Mouse (Mus musculus) right cerebral cortex, adult 18-20 months (tissue): ENCODE results near the gene Hbq1a.
"Not testable (repeated sequence)": the region's sequence is repeated elsewhere in the genome, so short reads cannot be mapped to it uniquely, and the experiment has no call there.

Source experiments
- DNase-seq: peaks from one replicate; pipeline ENCODE4 v3.0.0; 2022; ENCODE audit warnings: mixed read lengths

The Hbq1a gene

DNA sequence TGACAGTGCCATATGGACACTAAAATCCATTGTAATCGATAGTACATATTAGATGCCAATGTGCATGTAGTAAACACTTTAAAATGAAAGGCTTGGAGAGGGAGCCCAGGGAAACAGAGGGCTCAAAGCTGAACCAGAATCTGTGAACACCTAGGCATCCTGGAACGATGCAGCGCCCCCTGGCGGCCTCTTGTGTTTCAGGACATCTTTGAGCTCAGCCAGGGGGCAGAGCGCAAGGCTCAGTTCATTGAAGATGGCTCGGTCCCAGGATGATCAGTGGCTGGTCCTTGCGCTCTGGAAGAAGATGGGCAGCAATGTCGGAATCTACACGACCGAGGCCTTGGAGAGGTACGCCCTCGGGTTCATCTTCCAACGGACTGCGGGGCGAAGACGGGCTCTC, at the start of gene Hbq1a:
Gene Hbq1a (plus strand): TSS at position 205 of the 400 bp plus-strand sequence.
- peak; percentile 51 for DNase-seq

DNA sequence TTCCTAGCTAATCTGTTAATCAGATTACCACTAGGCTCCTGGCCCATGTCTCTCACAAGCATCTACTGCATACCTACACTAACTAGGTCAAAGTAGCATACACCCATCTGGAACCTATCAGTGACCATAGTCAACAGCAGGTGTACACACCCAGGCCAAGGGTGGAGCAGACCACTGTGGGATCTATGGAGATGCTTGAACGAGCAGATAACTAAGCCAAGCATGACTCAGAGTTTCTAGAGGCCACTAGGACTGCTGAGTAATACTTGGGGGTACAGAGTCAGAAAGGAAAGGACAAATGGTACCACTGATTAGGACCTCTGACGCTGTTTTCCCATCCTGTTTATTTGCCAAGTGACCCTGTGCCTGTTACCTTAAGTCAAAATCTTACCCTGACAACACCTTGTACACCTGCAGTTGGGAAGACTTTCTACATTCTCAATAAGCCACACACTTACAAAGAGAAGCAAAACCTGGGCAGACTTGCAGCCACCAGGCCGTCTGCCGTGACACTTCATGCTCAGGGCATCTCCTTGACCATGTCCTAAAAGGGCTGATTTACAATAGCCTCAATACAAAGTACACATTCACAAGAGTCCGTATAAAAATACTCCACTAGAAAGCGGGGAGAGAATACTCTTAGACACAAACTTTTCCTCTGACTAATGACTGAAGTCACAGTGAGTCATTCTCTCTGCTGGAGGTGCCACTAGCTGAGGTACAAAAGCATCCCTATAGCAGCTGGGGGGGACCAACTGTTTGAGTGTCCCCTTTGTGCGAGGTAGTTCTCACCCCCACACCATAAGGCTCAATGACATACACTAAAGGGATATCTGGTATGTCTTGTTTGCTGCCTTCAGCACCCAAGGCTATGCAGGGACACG, 48.7 kb upstream of the Hbq1a start:
- DNase-seq, result no peak

DNA sequence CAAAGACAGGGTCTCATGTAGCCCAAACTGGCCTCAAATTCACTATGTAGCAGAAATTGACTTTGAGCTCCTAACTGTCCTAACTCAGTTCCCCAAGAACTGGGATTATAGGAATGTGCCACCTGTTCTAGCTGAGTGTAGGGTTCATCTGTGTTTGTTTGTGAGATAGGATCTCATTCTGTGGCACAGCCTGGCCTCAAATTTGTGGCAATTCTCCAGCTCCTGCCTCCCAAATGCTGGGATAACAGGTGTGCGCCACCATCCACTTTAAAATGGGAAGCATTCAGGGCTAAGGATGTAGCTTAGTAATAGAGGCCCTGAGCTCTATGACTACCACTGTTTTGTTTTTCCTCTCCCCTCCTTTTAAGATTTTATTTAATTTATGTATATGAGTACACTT, 46.7 kb upstream of the Hbq1a start:
- DNase-seq, result no peak

DNA sequence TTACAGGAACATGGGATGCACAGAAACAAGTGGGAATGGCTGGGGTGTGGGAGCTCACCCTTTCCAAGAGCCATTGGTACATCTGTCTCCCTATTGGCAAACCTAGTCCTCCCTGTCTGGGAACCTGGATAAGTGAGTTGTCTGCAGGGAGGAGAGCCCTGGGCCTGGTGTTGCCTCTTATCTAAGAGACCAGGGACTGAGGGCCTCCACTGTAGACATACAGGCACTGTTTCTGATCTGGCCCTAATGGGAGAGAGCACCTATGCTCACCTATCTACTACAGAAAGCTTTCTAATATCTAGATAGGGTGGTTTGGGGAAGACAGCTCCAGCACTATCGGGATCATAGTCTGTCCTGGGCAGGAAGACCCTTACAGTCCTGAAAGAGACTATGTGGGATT, 43.7 kb upstream of the Hbq1a start:
- DNase-seq, result no peak

DNA sequence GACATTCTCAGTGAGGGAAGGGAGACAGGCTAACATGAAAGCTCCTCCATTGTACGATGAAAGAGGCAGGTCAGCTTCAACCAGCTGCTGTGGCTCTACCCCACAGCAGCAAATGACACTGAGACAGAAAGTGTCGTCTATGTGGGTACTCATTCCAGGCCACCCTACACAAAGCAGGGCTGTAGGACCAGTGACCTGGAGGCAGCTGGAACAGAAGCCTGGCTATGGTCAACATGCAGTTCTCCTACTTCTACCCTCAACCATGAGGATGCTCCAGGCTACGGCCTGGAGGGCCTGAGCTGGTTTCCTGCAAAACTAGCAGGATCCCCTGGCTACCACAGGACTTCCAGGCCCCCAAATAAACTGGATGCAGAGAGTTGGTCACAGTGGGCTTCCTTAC, 43.3 kb upstream of the Hbq1a start:
- no peak for DNase-seq

DNA sequence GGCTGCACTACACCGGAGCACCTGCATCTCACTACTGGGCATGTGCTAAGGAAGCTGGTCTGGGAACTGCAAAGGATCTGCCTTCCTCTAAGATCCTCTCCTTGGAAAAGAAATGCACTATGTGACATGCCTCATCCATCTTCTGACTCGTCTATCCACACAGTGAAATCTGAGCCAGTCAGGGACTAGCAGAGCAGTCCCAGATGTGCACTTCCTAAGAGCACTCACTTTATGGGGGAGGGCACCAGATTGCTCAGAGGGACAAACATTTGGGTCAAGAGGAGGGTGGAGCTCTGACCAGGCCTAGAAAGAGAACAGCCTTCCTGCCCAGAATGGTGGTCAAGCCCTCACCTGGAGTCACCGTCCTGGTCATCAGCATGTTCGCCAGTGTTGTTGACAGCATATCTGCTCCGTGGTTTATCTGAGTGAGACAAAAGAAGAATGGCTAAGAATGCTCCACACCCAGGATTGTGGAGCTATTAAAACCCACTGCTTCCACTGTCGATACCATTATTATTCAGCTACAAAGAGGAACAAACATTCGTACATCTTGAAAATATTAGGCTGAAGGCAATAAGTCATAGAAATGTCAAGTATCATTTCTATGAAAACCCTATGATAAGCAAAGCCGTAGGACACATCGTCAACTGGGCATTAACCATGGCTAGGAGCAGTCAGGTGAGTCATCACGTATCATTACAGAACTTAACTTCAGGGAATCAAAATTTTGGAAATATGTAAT, 37.0 kb upstream of the Hbq1a start:
- no peak for DNase-seq

DNA sequence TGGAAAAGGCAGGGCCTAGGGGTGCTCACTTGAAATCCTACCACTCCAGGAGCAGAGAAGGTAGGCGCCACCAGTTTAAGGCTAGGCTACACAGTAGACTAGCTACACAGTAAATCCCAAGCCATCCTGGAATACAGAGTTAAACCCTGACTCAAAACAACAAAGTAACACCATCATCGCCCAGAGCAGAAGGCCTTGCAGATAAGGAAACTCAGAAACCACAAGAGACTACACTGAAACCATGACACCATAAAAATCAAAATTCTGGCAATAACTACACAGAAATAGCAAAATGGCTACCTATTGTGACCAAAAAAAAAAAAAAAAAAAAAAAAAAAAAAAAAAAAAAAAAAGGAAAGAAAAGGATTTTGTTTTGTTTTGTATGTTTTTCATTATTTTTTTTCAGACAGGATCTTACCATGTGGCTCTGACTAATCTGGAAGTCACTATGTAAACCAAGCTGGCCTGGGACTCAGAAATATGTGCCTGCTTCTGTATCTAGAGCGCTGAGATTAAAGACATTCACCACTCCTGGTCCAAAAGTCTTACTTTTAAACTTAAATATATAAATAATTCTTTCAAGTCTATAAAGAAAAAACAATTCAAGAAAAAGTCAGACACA, 34.6 kb upstream of the Hbq1a start:
- DNase-seq, result no peak

DNA sequence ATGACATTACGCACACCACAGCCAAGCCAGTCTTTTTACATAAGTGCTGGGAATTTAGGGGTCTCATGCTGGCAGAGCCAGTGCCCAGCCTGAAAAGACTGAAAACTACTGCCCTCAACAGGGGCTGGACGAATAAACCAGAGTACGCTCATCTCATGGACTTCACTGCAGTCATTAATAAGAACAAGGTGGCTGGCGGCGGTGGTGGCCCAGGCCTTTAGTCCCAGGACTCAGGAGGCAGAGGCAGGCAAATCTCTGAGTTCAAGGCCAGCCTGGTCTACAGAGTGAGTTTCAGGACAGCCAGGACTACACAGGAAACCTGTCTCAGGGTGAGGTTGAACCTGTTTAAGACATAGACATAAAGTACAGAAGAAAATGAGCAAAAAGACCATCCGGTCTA, 33.7 kb upstream of the Hbq1a start:
- no peak for DNase-seq

DNA sequence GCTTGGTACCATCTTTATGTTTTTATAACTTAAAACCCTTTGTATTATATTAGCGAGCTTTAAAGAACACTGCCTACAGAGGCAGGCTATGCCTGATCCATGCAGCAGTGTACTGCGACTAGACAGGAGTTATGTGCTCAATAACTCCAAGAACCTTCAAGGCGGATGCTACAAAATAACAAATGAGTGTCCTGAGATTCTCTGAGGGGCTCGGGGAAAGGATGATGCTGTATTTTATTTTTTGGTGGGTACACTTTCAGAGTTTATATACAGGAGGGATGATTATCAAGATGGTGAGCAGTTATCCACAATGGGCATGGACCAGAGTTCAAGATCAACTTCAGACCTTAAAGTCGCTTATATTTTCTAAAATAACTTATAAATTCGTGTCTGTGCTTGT, 33.1 kb upstream of the Hbq1a start:
- DNase-seq, result no peak

DNA sequence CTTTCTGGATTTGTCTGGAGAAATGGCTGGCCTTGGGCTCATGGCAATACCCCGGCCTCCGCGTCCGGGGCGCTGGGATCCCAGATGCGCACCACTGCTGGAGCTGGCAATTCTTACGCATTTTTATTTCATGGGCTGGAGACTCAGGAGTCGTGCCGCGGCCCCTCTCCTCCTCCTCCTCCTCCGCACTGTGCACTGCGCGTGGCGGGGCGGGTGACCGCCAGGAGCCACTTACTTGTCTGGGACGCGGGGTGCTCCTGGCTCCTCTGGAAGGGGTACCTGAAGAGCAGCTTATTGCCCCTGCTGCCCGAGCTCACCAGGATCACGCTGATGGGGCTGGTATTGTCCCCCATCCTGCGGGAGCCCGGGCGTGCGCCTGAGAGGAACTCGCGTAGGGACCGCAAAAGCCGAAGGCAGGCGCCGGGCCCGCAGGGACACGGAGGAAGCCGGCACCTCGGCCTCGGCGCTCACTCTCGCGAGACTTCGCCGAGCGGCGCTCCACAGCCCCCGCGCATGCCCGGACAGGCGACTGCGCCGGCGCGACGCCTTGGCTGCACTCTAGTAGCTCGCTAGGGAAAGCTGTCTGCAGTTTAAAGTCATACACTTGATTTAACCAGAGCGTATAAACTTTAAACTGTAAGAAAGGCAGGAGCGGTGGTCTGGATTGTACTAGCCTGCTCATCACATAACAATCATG, 32.5 kb upstream of the Hbq1a start, which contains the start of gene Nprl3:
Gene Nprl3 (minus strand): TSS at position 520 of the 697 bp plus-strand sequence.
- DNase-seq, result peak; percentile 96

DNA sequence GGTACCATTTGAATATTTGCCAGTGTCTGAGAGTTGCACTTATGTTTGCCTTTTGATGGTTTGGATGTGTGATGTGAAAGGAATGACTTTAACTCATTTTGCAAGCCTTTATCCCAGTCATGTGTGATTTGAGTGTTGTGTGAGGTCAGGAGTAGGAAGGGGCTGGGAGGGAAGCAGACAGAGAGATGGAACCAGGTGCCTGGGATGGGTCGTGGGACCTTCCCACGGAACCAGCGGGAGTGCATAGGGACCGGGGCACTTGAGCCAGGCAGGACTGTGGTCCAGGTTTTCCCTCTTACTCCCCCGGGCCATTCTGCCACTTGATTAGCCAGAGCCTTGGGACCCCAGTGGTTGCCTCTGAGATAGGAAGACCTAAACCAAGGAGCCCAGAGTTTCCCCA, 31.9 kb upstream of the Hbq1a start:
- DNase-seq, result no peak

DNA sequence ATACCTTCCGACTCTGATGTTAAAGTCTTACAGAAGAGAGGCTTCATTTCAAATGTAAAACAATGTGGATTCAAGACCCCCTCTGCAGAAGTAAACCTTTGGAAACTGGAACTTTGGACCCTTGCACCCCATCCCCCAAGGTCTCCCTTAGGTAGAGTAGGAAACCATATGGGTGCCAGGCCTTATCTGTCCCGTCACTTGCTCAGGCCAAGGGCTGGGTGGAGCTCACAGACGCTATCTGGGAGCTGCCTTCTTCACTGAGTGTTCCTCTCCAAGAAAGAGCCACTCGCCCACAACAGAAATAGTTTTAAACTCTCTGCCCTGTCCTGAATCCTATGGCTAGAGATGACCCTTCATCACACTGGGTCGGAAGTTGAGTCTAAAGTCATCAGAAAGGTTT, 30.9 kb upstream of the Hbq1a start:
- no peak for DNase-seq

DNA sequence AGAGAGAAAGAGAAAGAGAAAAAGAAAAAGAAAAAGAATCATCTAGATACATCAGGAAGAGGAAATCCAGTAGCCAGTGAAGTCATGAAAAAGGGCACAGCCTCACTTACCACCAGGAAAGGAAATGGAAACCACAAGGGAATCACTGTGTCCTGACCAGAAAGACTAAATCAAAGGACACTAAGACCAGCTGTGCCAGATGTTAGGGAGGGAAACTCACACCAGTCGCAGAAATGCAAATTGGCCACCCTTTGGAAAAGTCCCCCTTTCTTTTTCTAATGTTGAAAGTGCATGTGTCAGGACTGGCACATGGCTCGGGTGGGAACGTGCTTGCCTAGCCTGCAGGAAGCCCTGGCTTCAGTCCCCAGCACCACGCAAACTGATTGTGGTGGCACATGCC, 28.7 kb upstream of the Hbq1a start:
- DNase-seq, result no peak

DNA sequence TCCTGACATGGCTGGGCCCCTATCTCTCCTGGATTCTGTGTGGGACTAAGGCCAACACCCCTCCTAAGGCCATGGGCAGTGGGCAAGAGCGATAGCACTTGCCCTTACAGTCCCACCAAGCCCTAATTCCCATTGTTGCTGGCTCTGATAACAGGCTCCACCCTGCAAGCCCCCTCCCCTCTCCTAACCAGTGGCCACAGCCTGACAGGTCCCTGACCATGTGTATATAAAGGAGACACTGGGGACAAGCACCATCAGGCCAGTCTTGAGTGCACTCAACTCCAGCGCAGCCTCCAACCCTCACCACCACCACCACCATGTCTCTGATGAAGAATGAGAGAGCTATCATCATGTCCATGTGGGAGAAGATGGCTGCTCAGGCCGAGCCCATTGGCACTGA, 23.5 kb upstream of the Hbq1a start, which contains the start of gene Hba-x:
Gene Hba-x (plus strand): TSS at position 54 of the 400 bp plus-strand sequence.
- DNase-seq, result no peak

DNA sequence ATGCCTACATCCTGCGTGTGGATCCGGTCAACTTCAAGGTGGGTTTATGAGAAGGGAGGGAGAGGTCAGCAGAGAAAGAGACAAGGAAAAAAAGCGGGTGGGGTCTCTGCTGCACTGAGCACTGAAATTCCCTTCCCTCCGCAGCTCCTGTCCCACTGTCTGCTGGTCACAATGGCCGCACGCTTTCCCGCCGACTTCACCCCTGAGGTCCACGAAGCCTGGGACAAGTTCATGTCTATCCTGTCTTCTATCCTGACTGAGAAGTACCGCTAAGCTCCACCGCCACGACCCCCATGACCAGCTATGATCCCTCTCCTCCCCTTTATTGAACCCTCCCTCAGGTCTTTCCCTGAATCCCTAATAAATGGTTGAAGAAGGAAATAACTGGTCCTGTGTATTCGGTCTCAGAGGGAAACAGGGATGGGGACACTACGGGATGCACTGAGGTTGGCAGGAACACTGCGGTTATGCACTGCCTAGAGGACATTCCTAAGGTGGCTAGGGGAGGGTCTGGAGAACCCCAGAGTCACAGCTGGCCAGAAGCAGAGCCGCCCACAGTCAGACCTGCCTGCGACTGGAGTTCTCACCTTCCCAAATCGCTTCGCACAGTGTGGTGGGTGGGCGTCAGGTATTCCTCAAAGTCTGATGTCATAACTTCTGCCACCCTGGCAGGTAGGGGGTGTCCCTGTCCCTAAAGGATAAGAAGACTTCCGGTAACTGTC, 22.0 kb upstream of the Hbq1a start:
- DNase-seq, result no peak

DNA sequence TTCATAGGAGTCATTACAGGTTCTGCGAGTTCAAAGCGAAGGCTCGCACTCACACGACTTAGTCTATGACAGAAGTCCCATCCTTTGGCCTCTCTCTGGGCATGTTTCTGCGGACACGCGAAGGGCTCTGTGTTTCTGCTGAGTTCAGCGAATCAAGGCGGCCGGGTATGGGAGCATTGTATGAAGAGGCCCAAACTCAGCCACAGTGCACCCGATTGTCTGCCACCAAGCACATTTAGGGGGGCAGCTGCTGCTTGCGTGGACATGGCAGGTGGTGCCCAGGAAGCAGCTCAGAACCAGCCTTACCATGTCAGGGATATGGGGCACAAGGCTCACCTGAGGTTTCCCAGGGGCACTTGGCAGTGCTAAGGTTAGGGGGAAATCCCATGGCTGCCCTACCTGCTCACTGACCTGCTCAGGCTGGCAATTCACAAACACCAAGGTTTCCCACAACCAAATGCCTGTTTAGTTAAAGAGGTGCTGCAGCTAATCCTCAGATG, 21.4 kb upstream of the Hbq1a start:
- DNase-seq, result no peak

DNA sequence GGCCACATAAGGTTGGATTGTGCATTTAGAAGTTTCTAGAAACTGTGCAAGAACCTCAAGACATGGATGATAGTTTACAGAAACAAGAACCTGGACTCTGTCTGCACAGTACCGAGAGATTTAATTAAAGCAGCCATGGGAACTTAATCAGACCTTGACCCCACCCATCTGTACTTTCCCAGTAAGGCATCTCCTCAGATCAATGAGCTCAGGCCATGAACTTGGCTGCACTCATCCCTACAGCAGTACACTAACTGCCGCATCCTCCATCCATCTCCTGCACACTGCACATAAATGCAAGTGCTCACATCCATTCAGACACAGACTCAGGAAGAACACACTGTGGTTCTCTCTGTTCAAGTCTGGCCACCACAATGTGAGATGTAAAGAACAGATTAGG, 19.2 kb upstream of the Hbq1a start:
- no peak for DNase-seq

DNA sequence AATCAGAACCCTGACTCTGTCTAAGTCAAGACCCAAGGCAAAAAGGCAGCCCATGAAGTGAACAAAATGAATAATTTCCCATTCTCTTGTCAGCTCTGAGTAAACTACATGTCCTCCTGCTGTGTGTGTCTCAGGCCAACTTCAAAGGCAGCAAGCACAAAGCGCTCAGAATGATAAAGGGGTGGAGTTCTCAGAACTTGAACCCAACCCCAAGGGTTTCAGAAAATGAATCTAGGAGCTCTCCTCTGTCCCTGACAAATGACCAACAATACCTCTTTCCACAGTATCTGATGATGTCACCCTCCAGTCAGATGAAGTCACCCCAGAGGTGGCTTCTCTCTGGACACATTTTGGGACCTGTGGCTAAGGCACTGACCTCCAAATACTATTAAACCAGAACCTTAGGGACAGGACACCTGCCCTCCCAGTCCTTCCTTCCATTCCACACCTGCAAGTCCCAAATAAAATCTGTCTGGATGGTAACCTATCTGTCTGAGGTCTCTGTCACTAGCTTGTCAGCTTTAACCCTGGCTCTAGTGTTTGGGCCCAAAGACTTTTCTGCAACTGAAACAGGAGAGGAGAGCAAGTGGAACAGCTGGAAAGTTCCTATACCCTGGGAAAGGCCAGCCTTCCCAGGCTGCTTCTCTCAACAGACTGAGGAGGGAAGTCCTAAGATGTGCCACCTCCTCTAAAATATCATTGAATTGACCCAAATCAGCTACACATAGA, 18.3 kb upstream of the Hbq1a start:
- no peak for DNase-seq

DNA sequence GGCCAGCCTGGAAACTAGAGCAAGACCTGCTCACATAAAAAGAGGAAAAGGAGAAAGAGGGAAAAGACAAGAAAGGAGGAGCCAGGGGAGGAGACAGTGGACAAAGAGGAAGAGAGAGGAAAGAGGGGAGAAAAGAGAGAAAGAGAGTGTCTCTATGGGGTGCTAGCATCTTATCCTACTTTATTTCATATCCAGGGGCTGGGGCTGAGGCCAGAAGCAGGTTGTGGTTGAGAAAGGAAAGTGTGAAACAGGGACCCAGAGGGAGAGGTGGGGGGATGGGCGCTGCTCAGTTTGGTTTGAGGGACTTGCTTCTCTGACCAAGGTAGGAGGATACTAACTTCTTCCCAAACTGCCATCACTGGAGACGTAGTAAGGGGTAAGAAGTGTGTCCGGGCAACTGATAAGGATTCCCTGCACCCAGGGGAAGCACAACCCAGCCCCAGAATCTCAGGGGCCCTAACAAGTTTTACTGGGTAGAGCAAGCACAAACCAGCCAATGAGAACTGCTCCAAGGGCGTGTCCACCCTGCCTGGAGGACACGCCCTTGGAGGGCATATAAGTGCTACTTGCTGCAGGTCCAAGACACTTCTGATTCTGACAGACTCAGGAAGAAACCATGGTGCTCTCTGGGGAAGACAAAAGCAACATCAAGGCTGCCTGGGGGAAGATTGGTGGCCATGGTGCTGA, 16.6 kb upstream of the Hbq1a start, which contains the start of gene Hba-a1:
Gene Hba-a1 (plus strand): TSS at position 421 of the 687 bp plus-strand sequence.
- not testable (repeated sequence) for DNase-seq

DNA sequence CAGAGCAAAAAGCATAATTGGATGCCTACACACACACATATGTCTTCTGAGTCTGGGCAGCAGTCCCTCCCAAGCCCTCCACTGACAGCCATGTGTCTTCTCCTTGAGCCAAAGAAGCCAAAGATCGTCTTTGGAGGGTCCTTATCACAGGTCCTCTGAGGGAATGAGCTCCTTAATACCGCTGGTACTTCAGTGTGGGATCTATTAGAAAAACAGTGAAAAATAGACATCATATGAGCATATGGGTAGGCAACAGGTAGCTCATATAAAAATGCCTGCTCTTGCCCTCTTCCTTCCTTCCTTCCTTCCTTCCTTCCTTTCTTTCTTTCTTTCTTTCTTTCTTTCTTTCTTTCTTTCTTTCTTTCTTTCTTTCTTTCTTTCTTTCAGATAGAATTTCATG, 15.3 kb upstream of the Hbq1a start:
- not testable (repeated sequence) for DNase-seq
